Mouse (Mus musculus) cerebellum, adult 2 months (tissue): Measurements from ENCODE around the gene Rnf111.

Experiments
- CTCF ChIP-seq: fragments of 200-500 bp; IDR thresholded peaks from 2 replicates; pipeline ENCODE4 v1.5.1; 2011; ENCODE audit warnings: low read depth, mild to moderate bottlenecking, control low read depth, low read length, moderate library complexity, borderline replicate concordance; ENCODE audit not compliant: insufficient read depth
- POLR2A ChIP-seq: fragments of 200-500 bp; IDR thresholded peaks from 2 replicates; pipeline ENCODE4 v1.6.1; 2011; ENCODE audit warnings: low read length, control low read depth, borderline replicate concordance; ENCODE audit not compliant: insufficient read depth

GRCm38 (mm10) chr9:70475777-70476270 is 27.7 kb downstream of the Rnf111 start:
- TF ChIP-seq CTCF (no peak), POLR2A (no peak)
